Mouse (Mus musculus) lung, postnatal 0 days (tissue): ENCODE data around the gene Ly6g6e. TPM values are rescaled to one million over a fixed set of nuclear protein-coding genes. Genes with fewer than 3 reads are reported as not detected.

Source experiments
- ATAC-seq: fragments of 200-750 bp; cut with Nextera tagmentation; 2 replicates; pipeline ENCODE4 v1.8.0; 2017; ENCODE audit warnings: moderate library complexity
- DNase-seq: peaks from one replicate; pipeline ENCODE4 v3.0.0-alpha.2; 2016; ENCODE audit warnings: low spot score
- H3K27ac ChIP-seq: fragments of 300-500 bp; sonication (generic); 2 replicates; pipeline ENCODE4 v1.5.1; 2014; ENCODE audit warnings: antibody characterized with exemption, mild to moderate bottlenecking, low read length, mixed read lengths
- H3K27me3 ChIP-seq: fragments of 300-500 bp; sonication (generic); replicated peaks from 2 replicates; pipeline ENCODE4 v1.6.1; 2014; ENCODE audit warnings: low read length, mixed read lengths; ENCODE audit not compliant: insufficient read depth
- H3K36me3 ChIP-seq: fragments of 300-500 bp; sonication (generic); 2 replicates; pipeline ENCODE4 v1.6.1; 2014; ENCODE audit warnings: low read length, mixed read lengths; ENCODE audit not compliant: insufficient read depth
- H3K4me1 ChIP-seq: fragments of 300-500 bp; sonication (generic); 2 replicates; pipeline ENCODE4 v1.6.1; 2014; ENCODE audit warnings: antibody characterized with exemption, low read depth, low read length, mixed read lengths; ENCODE audit not compliant: insufficient read depth
- H3K4me2 ChIP-seq: fragments of 300-500 bp; sonication (generic); replicated peaks from 2 replicates; pipeline ENCODE4 v1.6.1; 2014; ENCODE audit warnings: low read depth, mild to moderate bottlenecking, low read length, moderate library complexity, mixed read lengths
- H3K4me3 ChIP-seq: fragments of 300-500 bp; sonication (generic); 2 replicates; pipeline ENCODE4 v1.5.1; 2014; ENCODE audit warnings: low read depth, low read length
- H3K9ac ChIP-seq: fragments of 300-500 bp; sonication (generic); replicated peaks from 2 replicates; pipeline ENCODE4 v1.6.1; 2014; ENCODE audit warnings: low read depth, mild to moderate bottlenecking
- H3K9me3 ChIP-seq: fragments of 300-500 bp; sonication (generic); 2 replicates; pipeline ENCODE4 v1.6.1; 2016; ENCODE audit warnings: low read length, mixed read lengths
- CTCF ChIP-seq: IDR thresholded peaks from 2 replicates; pipeline ENCODE4 v1.5.1; 2016; ENCODE audit warnings: antibody characterized with exemption, mild to moderate bottlenecking
- EP300 ChIP-seq: IDR thresholded peaks from 2 replicates; pipeline ENCODE4 v1.6.1; 2016; ENCODE audit warnings: antibody characterized with exemption, mild to moderate bottlenecking, control low read depth
- WGBS: fragments of 180-500 bp; shearing (Covaris S2); extraction: QIAGEN DNeasy Blood & Tissue Kit; methylation state at CpG from one replicate; pipeline ENCODE4 v1.1.7; 2014; 5-methylcytosine and 5-hydroxymethylcytosine counted together
- polyA plus RNA-seq: library from polyadenylated mRNA; unstranded; fragments of >200 nt; fragmentation: Nextera tagmentation; extraction: Ambion mirVana; gene quantifications from 2 replicates; pipeline ENCODE4 v1.2.1, GENCODE M21; 2015

Ly6g6e gene
- polyA plus RNA-seq, 1 experiment from 2014 or later, result 2.8 TPM

DNA sequence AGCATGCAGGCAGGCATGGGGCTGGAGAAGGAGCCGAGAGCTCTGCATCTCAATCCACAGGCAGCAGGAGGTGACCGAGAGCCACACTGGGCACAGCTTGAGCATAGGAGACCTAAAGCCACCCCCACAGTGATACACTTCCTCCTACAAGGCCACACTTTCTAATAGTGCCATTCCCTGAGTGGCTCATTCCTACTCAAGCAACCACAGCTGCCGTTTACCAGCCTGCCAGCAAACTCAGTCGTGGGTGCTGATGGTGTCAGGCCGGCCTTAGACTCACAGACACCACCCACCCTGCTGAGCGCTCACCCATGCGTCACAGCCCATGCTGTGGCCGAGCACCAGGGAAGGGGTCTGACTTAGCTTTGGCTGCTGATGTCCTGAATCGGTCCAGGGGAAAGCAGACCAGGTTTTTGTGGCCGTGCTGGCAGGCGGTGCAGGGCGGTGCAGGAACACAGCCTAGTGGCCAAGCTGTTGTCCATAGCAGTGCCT, 20.5 kb downstream of the Ly6g6e start:
- Histone ChIP-seq H3K4me3 (no peak overlapping the region), H3K9ac (no peak overlapping the region), H3K9me3 (no peaks in the 10 kb centered on the region), H3K27ac (no peak overlapping the region), H3K27me3 (no peaks in the 10 kb centered on the region), H3K4me1 (no peaks in the 10 kb centered on the region), H3K4me2 (no peak overlapping the region), H3K36me3 (peaks cover 45% of the 10 kb centered on the region)
- no peak for DNase-seq
- TF ChIP-seq EP300 (no peak), CTCF (no peak)
- ATAC-seq, result no peak
- 88% methylated on average over 12 of the region's 12 CpGs for WGBS

GRCm38 (mm10) chr17:35100196-35100765, 23.6 kb downstream of the Ly6g6e start:
- TF ChIP-seq EP300, result no peak
- H3K9me3 ChIP-seq, result no peaks in the 10 kb centered on the region
- no peak for ATAC-seq
- H3K4me1 ChIP-seq, result no peaks in the 10 kb centered on the region
- no peaks in the 10 kb centered on the region for H3K27me3 ChIP-seq
- H3K27ac ChIP-seq, result no peak overlapping the region
- WGBS, result 63% methylated on average over 10 of the region's 10 CpGs
- no peak overlapping the region for H3K4me2 ChIP-seq
- peaks cover 48% of the 10 kb centered on the region for H3K36me3 ChIP-seq
- DNase-seq, result no peak
- H3K9ac ChIP-seq, result no peak overlapping the region
- H3K4me3 ChIP-seq, result no peak overlapping the region

DNA sequence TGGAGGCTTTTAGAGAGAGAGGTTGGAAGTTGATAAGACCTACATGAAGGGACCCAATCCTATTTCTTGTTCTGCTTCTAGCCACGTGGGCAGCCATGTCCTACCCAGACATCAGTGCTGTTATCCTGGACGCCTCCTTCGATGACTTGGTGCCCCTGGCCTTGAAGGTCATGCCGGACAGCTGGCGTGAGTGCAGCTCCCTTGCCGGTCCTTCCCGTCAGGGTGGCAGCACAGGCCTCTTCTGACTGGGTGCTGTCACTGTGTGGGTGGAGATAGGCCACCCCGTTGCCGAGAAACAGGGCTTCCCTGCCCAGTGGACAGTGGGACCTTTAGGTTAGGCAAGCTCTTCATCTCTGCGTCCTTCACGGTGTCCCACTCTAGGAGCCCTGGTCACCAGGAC, 24.5 kb downstream of the Ly6g6e start:
- H3K4me3 ChIP-seq, result no peak overlapping the region
- no peak for DNase-seq
- no peak overlapping the region for H3K9ac ChIP-seq
- H3K4me1 ChIP-seq, result no peaks in the 10 kb centered on the region
- H3K27ac ChIP-seq, result no peak overlapping the region
- WGBS, result 81% methylated on average over 11 of the region's 11 CpGs
- no peaks in the 10 kb centered on the region for H3K9me3 ChIP-seq
- H3K36me3 ChIP-seq, result peaks cover 46% of the 10 kb centered on the region
- TF ChIP-seq CTCF (no peak), EP300 (no peak)
- no peaks in the 10 kb centered on the region for H3K27me3 ChIP-seq
- no peak overlapping the region for H3K4me2 ChIP-seq
- ATAC-seq, result no peak

GRCm38 (mm10) chr17:35102299-35102698, 25.6 kb downstream of the Ly6g6e start:
- H3K4me2 ChIP-seq, result no peak overlapping the region
- no peaks in the 10 kb centered on the region for H3K9me3 ChIP-seq
- 68% methylated on average over 8 of the region's 8 CpGs for WGBS
- peaks cover 35% of the 10 kb centered on the region for H3K36me3 ChIP-seq
- no peaks in the 10 kb centered on the region for H3K4me1 ChIP-seq
- no peaks in the 10 kb centered on the region for H3K27me3 ChIP-seq
- DNase-seq (no peak), ATAC-seq (no peak)
- H3K9ac ChIP-seq, result no peak overlapping the region
- TF ChIP-seq CTCF (no peak), EP300 (no peak)
- H3K4me3 ChIP-seq, result no peak overlapping the region
- H3K27ac ChIP-seq, result no peak overlapping the region

GRCm38 (mm10) chr17:35103221-35103690, 26.6 kb downstream of the Ly6g6e start:
- Histone ChIP-seq H3K27ac (no peak overlapping the region), H3K9me3 (no peaks in the 10 kb centered on the region), H3K4me3 (no peak overlapping the region), H3K4me1 (no peaks in the 10 kb centered on the region), H3K36me3 (peaks cover 27% of the 10 kb centered on the region; the same call in 1 of the 2 replicates), H3K4me2 (no peak overlapping the region), H3K27me3 (no peaks in the 10 kb centered on the region), H3K9ac (no peak overlapping the region)
- TF ChIP-seq EP300 (no peak), CTCF (no peak)
- ATAC-seq (no peak), DNase-seq (no peak)
- WGBS, result 58% methylated on average over 6 of the region's 6 CpGs

DNA sequence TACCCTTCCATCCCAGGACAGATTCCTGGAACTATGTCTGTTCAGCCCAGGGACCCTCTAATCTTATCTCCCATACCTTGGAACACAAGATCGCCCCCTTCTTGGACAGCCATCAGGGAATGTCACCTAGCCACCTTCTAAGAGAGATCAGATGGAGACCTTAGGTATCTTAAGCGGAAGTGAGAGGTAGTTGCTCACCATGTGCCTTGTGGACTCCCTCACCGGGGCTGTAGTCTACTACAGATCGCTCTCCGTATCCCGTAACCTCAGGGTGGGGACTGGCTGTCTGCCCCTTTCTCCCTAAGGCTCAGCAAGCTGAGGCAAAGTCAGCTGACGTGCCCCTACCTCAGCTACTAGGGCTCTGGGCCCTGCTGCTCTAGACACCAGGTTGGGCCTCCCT, 27.4 kb downstream of the Ly6g6e start:
- Histone ChIP-seq H3K4me2 (no peak overlapping the region), H3K4me1 (no peaks in the 10 kb centered on the region), H3K4me3 (no peak overlapping the region), H3K9ac (no peak overlapping the region), H3K9me3 (no peaks in the 10 kb centered on the region), H3K36me3 (peaks cover 22% of the 10 kb centered on the region; the same call in 1 of the 2 replicates), H3K27ac (no peak overlapping the region), H3K27me3 (no peaks in the 10 kb centered on the region)
- DNase-seq, result no peak
- no peak for ATAC-seq
- TF ChIP-seq EP300 (no peak), CTCF (no peak)
- WGBS, result 90% methylated on average over 7 of the region's 7 CpGs
